Mouse (Mus musculus) thymus, adult 2 months (tissue): ENCODE measurements around the gene Cyp3a16.
"Not testable (repeated sequence)": the region's sequence is repeated elsewhere in the genome, so short reads cannot be mapped to it uniquely, and the experiment has no call there.

Source experiments
- CTCF ChIP-seq: fragments of 200-500 bp; IDR thresholded peaks from 2 replicates; pipeline ENCODE4 v1.5.1; 2012; ENCODE audit warnings: mild to moderate bottlenecking, control low read depth, low read length, moderate library complexity, borderline replicate concordance; ENCODE audit not compliant: control insufficient read depth, poor library complexity, insufficient read depth; ENCODE audit errors: extremely low read depth
- POLR2A ChIP-seq: fragments of 200-500 bp; IDR thresholded peaks from 2 replicates; pipeline ENCODE4 v1.6.1; 2012; ENCODE audit warnings: mild to moderate bottlenecking, low read length, control low read depth, moderate library complexity; ENCODE audit not compliant: control insufficient read depth, poor library complexity, insufficient read depth; ENCODE audit errors: extremely low read depth

- not testable (repeated sequence) for TF ChIP-seq POLR2A, CTCF
These were observed 54.1 kb downstream of the Cyp3a16 start for GRCm38 (mm10) chr5:145415416-145415815.
